Mouse (Mus musculus) frontal cortex, postnatal 36 days (tissue): ENCODE measurements around the gene Dhx16.

Experiments used
- DNase-seq, 2 experiments: peaks; one replicate each; pipeline ENCODE4 v3.0.0; 2022; ENCODE audit warnings: low spot score in 2 of 2

Gene Dhx16

GRCm38 (mm10) chr17:35859835-35860234 lies 19.8 kb upstream of the Dhx16 start:
- DNase-seq: no peak

DNA sequence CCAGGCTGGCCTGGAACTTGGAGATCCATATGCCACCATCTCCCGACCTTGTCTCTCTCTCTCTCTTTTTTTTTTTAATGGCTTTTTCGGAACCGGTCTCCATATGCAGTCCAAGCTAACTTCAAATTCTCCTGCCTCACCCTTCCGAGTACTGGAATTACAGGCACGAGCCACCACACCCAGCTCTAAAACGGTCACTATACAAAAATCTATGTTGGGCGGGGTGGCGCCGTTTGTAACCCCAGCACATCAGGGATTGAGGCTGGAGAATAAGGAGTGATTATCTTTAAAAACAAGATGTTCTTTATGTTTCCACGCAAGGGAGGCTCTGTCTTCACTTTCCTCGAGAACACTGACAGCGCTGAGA lies 18.8 kb upstream of the Dhx16 start:
- DNase-seq: no peak

- DNase-seq: peak; percentile 92
Observed at GRCm38 (mm10) chr17:35861198-35861857, 18.3 kb upstream of the Dhx16 start, which contains the start of gene Nrm. Nrm (plus strand) TSS chr17:35861318.

DNA sequence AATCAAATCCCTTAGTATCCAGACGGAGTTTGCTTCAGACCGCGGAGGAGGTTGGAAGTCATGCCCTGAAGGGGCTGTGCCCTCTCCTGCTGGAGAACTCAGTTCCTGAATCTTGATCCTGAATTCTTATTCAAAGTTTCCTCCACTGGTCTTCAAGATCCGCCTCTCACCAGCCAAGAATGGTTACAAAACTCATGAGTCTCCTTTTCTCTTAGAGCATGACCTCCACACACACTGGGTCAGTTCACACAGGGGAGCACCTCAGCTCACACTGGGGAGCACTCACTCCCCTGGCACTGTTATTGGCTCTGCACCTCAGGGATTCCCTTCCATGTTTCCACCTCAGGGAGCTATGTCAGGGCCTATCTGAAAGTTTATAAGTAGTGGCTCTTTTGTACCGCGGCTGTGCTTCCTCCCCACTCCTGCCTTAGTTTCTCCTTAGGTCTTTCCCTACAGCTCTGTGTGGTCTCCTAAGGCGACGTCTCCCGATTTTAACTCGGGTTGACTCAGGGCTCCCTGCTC lies 14.7 kb upstream of the Dhx16 start:
- DNase-seq: no peak

DNA sequence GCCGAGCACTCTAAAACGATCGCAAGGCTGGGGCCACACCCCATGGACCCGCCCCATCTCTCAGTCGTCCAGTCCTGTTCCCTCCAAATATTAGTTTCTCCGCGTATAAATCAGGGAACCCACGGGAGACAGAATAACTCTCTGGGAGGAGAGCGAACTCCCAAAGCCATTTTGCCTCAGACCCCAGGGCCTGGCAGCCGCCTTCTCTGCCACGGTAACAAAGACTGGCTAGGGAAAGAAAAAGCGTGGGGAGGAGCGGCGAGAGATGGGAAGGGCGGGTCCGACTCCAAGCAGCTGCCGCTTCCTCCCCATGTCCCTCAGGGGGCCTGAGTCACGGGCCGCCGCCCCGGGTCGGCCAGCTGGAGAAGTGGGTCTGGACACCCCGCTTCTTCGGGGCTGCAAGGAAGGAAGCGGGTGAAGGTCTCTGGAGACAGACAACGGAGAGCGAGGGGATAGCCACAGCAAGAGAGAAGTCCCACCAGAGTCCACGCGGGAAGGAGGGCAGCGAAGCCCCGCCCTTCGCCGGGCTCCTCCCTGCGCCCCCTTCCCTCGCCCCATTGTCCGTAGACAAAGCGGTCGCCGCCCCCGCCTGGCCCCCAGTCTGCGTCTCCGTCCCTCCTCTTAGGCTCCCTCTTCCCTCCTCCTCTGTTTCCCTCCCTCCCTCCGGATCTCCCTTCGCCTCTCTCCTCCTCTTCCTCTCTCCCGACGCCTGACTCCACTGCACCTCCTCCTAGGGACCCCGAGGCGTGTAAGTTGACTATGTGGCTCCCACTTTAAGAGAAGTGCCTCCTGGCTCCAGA lies 13.9 kb upstream of the Dhx16 start, which contains the start of gene Ppp1r18:
Ppp1r18 (plus strand) TSS at position 113 of the 800 bp plus-strand sequence.
- DNase-seq: no peak

- DNase-seq: peak in 1 of 2 experiments; percentile 39
Observed at GRCm38 (mm10) chr17:35866281-35866831, 13.3 kb upstream of the Dhx16 start.

GRCm38 (mm10) chr17:35866911-35867890 lies 12.4 kb upstream of the Dhx16 start:
- DNase-seq: no peak

GRCm38 (mm10) chr17:35868165-35868820 lies 11.3 kb upstream of the Dhx16 start:
- no peak for DNase-seq

GRCm38 (mm10) chr17:35868961-35869345 lies 10.7 kb upstream of the Dhx16 start:
- DNase-seq: no peak

DNA sequence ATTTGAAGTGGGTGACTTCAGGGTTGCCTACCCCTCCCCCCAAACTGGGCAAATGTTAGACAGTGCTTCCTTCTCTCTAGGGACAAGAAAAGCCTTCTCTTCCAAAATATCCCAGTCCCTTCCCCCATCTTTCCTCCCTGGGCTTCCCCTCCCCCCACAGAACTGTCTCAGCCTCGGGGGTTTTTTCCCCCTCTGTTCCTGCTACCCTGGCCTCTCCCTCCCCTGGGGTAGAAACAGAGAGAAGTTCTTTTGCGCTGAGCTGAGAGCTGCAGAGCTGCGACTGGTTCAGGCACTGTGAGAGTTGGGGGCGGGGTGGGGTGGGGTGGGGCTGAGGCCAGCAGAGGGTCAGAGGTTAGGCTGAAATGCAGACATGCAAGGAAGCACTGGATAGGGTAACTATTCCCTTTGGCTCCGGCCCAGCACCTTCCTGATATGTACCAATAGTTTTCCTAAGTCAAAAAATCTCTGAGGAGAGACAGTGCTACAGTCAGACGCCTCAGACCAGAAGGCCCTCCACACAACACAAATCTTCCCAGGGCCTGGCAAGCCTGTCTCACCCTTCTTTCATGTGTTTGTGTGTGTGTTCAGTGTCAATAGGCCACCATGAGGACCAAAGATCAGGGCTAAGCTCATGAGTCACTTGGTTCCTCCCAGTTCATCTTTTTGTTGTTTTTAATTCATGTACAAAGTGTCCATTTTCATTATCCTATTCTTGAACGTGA lies 10.1 kb upstream of the Dhx16 start:
- no peak for DNase-seq

- DNase-seq: no peak
Observed at GRCm38 (mm10) chr17:35870151-35870883, 9.3 kb upstream of the Dhx16 start.

DNA sequence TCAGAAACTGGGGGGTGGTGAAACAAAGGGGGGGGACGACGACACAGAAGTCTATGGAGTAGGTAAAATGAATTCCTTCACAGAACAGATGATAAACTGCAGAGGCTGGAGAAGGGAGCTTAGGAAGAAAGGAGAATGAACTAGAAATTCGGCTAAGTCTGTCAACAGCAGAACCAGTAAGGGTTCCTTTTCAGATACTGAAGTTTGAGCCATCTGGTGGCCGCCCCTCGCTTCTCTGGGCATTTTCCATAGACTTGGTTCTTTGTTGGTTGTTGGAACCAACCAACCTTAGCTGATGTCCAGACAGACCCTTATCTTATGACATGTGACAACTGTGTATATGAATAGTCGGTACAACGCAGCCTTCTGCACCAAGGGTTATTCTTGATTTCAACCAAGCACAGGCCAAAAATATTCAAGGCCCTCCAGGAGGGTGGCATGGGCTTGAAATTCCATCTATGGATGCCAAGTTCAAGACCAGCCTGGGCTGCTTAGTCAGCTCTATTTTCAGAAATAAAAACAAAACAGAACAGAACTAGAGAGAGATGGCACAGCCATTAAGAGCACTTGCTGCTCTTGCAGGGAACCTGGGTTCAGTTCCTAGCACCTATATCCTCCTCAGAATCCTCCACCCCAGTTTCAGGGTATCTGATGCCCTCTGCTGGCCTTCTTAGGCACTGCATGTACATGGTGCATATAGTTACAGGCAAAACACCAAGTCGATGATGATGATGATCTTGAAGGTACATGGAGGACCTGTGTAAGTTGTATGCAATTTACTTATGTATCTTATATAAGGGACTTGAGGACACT lies 8.5 kb upstream of the Dhx16 start:
- DNase-seq: no peak

DNA sequence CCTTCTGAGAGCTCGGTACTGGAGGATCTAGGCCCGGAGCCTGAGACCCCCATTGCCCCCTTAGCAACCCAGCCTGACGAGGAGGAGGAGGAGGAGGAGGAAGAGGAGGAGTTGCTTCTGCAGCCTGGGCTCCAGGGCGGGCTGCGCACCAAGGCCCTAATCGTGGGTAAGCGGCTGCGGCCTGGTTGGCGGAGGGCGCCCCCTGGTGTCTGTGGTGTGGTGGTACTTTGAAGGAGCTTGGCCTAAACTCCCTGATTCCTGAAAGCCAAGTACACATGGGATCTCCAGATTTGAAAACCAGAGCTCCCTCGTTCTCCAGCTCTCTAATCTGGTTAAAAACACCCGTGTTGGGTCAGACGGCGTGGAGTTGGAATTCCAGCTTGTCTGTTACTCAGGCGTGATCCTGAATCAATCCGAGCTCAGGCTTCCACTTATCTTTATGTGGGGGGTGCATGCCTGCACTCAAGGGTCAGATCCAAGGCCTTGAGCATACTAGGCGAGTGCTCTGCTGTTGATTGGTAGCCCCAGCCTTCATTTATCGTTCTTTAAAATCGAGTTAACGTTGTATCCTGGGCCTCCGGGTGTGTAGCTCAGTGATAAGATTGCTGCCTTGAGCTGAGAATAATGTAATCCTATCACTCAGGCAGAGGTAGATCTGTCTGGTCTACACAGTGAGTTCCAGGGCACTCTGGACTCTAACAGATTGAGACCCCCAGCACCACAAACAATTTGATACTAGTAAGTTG lies 5.7 kb upstream of the Dhx16 start:
- DNase-seq: peak; percentile 82 to 89

GRCm38 (mm10) chr17:35874721-35875120 lies 4.9 kb upstream of the Dhx16 start:
- DNase-seq: peak; percentile 68 to 76

DNA sequence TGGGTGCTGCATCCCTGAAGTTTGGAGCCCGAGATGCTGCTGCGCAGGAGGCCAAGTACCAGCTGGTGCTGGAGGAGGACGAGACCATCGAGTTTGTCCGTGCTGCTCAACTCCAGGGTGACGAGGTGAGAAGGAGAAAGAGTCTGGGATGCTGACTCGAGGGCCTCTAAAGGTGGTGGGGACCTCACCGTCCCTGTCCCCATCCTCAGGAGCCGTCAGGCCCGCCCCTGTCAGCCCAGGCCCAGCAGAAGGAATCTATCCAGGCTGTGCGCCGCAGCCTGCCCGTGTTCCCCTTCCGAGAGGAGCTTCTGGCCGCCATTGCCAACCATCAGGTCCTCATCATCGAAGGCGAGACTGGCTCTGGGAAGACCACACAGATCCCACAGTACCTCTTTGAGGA lies 3.3 kb downstream of the Dhx16 start:
- no peak for DNase-seq

- DNase-seq: no peak
Observed at GRCm38 (mm10) chr17:35883777-35884176, 4.2 kb downstream of the Dhx16 start.

DNA sequence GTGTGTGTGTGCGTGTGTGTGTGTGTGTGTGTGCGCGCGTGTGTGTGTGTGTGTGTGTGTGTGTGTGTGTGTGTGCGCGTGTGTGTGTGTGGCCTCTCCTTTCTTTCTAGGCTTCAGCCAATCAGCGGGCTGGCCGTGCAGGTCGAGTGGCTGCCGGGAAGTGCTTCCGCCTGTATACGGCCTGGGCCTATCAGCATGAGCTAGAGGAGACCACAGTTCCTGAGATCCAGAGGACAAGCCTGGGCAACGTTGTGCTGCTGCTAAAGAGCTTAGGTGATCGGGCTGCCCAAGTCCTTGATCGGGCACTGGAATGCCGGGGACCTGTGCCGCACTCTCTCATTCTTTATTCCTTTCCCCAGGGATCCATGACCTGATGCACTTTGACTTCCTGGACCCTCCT lies 8.1 kb downstream of the Dhx16 start:
- no peak for DNase-seq
